Mouse (Mus musculus): ENCODE measurements around the gene Adam19. TPM values are rescaled to one million over a fixed set of nuclear protein-coding genes. Genes with fewer than 3 reads are reported as not detected.

The Adam19 gene
- total RNA-seq, 2 experiments from 2014 or later = 21.9 to 27.9 TPM

DNA sequence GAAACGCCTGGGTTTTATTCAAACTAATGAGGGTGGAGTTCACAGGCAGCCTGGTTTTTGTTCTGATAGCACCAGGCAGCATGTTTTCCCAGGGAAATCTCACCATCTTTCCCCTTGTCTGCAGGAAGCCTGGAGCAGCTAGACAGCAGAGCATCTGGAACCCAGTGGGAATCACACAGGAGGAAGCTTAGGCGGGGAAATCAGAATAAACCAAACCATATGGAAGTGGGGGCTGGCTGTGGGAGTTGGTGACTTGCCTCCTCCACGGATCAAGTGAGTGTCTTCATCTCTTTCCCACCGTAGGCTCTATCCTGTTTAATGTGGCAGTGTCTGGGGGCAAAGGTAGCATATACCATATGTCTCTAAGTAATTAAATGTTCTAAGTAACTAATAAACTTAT is 129.7 kb downstream of the Adam19 start:
- ATAC-seq (ENCODE audit: poor library complexity, severe bottlenecking) = no peak

DNA sequence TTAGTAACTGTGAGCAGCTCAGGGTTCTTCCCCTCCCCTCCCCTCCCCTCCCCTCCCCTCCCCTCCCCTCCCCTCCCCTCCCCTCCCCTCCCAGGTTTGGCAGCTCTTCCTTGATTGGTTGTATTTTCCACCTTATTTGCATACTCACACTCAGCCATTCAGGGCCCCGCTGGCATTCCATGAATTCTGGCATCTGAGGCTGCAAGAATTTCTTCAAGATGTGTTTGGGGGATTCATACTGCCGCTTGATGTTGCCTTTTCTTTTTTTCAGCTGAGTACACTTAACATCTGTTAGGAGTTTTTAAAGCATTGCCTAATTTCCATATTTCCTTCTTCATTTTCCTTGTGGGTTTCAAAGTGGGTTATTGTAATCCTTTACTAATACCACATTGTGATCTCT is 132.5 kb downstream of the Adam19 start:
- ATAC-seq (ENCODE audit: poor library complexity, severe bottlenecking) = no peak

DNA sequence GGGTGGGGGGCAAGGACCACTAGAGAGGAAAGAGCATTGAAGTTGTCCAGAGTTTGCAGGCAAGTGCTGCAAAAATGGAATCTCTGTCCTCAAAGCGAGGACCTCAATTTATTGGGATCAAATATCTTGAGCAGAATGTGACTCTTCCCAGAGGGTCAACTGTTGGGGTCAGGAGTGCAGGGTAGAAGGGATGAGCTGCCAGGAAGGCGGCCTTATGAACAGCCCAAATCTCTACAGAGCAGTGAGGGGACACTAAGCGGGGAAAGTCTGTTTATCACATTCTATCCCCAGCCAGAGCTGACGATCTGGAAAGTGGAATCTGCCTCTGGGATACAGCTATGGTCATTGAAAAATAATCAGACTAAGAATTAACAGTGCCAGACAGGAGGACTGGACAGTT is 138.4 kb downstream of the Adam19 start:
- no peak for ATAC-seq (ENCODE audit: poor library complexity, severe bottlenecking)

Other genes starting within 250 kb of the Adam19 start
- gene Clint1, start 203.9 kb upstream of the Adam19 start, total RNA-seq (2015) = 146 and 147 TPM in 2 replicates
- 172 and 194 TPM in 2 replicates for gene Clint1, start 203.9 kb upstream of the Adam19 start, total RNA-seq (2017)
- gene Lsm11, start 111.1 kb upstream of the Adam19 start, total RNA-seq (2015) = 4.1 and 5.8 TPM in 2 replicates
- 2.8 and 2.9 TPM in 2 replicates for gene Lsm11, start 111.1 kb upstream of the Adam19 start, total RNA-seq (2017)
- 6.1 and 9.8 TPM in 2 replicates for gene Thg1l, start 100.5 kb upstream of the Adam19 start, total RNA-seq (2015)
- gene Thg1l, start 100.5 kb upstream of the Adam19 start, total RNA-seq (2017) = 12.8 and 13.0 TPM in 2 replicates
- not detected in 2 replicates for gene Sox30, start 75.7 kb upstream of the Adam19 start, total RNA-seq (2015)
- gene Sox30, start 75.7 kb upstream of the Adam19 start, total RNA-seq (2017) = not detected in 2 replicates
- gene Gm12166, start 3.7 kb upstream of the Adam19 start, total RNA-seq (2015) = 28.1 and 37.2 TPM in 2 replicates
- 12.4 and 44.5 TPM in 2 replicates for gene Gm12166, start 3.7 kb upstream of the Adam19 start, total RNA-seq (2017)
- not detected in 2 replicates for gene Nipal4, start 110.5 kb downstream of the Adam19 start, total RNA-seq (2015)
- not detected in 2 replicates for gene Nipal4, start 110.5 kb downstream of the Adam19 start, total RNA-seq (2017)
- gene Fndc9, start 179.5 kb downstream of the Adam19 start, total RNA-seq (2015) = not detected in 2 replicates
- gene Fndc9, start 179.5 kb downstream of the Adam19 start, total RNA-seq (2017) = not detected in 2 replicates

Measured in megakaryocyte, adult 5-6 weeks (primary cell).